Mouse (Mus musculus) stomach, embryonic 14.5 days (tissue): ENCODE measurements at regions not wholly inside any gene's neighbourhood (a gene's known extent, or its start where the extent isn't known, plus 50 kb on each side); places are given as distances from the start of the nearest gene placed in this dataset.

Source experiments
- ATAC-seq: fragments of 200-750 bp; cut with Nextera tagmentation; 2 replicates; pipeline ENCODE4 v1.8.0; 2017; ENCODE audit warnings: low read depth, moderate TSS enrichment; ENCODE audit not compliant: insufficient number of reproducible peaks, insufficient read depth, low FRiP score
- H3K27ac ChIP-seq: fragments of 300-500 bp; sonication (generic); 2 replicates; pipeline ENCODE4 v1.5.1; 2014; ENCODE audit warnings: mild to moderate bottlenecking, low read length, moderate library complexity, mixed read lengths
- H3K27me3 ChIP-seq: fragments of 300-500 bp; sonication (generic); 2 replicates; pipeline ENCODE4 v1.6.1; 2014; ENCODE audit warnings: low read length, control low read depth, mixed read lengths; ENCODE audit not compliant: control insufficient read depth, insufficient read depth
- H3K36me3 ChIP-seq: fragments of 300-500 bp; sonication (generic); 2 replicates; pipeline ENCODE4 v1.6.1; 2014; ENCODE audit warnings: mild to moderate bottlenecking, control low read depth, low read length, moderate library complexity, mixed read lengths; ENCODE audit not compliant: control insufficient read depth, insufficient read depth
- H3K4me1 ChIP-seq: fragments of 300-500 bp; sonication (generic); 2 replicates; pipeline ENCODE4 v1.6.1; 2014; ENCODE audit warnings: low read length, control low read depth, mixed read lengths; ENCODE audit not compliant: control insufficient read depth, insufficient read depth
- H3K4me2 ChIP-seq: fragments of 300-500 bp; sonication (generic); replicated peaks from 2 replicates; pipeline ENCODE4 v1.6.1; 2014; ENCODE audit warnings: low read depth, low read length, control low read depth
- H3K4me3 ChIP-seq: fragments of 300-500 bp; sonication (generic); 2 replicates; pipeline ENCODE4 v1.5.1; 2014; ENCODE audit warnings: low read depth, low read length, control low read depth
- H3K9ac ChIP-seq: fragments of 300-500 bp; sonication (generic); replicated peaks from 2 replicates; pipeline ENCODE4 v1.6.1; 2014; ENCODE audit warnings: low read depth, mild to moderate bottlenecking, control low read depth, low read length, moderate library complexity, mixed read lengths
- H3K9me3 ChIP-seq: fragments of 300-500 bp; sonication (generic); 2 replicates; pipeline ENCODE4 v1.6.1; 2016; ENCODE audit warnings: low read depth, low read length, control low read depth; ENCODE audit not compliant: control insufficient read depth
- WGBS: fragments of 180-500 bp; shearing (Covaris S2); extraction: QIAGEN DNeasy Blood & Tissue Kit; methylation state at CpG from one replicate; pipeline ENCODE4 v1.1.7; 2014; 5-methylcytosine and 5-hydroxymethylcytosine counted together

- H3K4me3 ChIP-seq: no peak overlapping the region
- H3K9me3 ChIP-seq: no peaks in the 10 kb centered on the region
- H3K36me3 ChIP-seq: no peaks in the 10 kb centered on the region
- ATAC-seq: no peak
- H3K4me1 ChIP-seq: no peaks in the 10 kb centered on the region
- WGBS: 88% methylated on average over 8 of the region's 8 CpGs
- H3K4me2 ChIP-seq: no peak overlapping the region
- H3K9ac ChIP-seq: no peak overlapping the region
- H3K27me3 ChIP-seq: no peaks in the 10 kb centered on the region
- no peak overlapping the region for H3K27ac ChIP-seq
These were observed 149.7 kb downstream of the 4933412E24Rik start for GRCm38 (mm10) chr15:59866701-59867100.

GRCm38 (mm10) chr15:59864746-59865499, 151.5 kb downstream of the 4933412E24Rik start:
- Histone ChIP-seq H3K4me1 (no peaks in the 10 kb centered on the region), H3K27me3 (no peaks in the 10 kb centered on the region), H3K4me3 (no peak overlapping the region), H3K4me2 (no peak overlapping the region), H3K9me3 (no peaks in the 10 kb centered on the region), H3K36me3 (no peaks in the 10 kb centered on the region), H3K9ac (no peak overlapping the region), H3K27ac (no peak overlapping the region)
- no peak for ATAC-seq
- WGBS: 43% methylated on average over 18 of the region's 18 CpGs

- Histone ChIP-seq H3K27ac (no peak overlapping the region), H3K9me3 (no peaks in the 10 kb centered on the region), H3K4me2 (no peak overlapping the region), H3K36me3 (no peaks in the 10 kb centered on the region), H3K4me1 (no peaks in the 10 kb centered on the region), H3K27me3 (no peaks in the 10 kb centered on the region), H3K4me3 (no peak overlapping the region), H3K9ac (no peak overlapping the region)
- ATAC-seq: no peak
- WGBS: 55% methylated on average over 12 of the region's 12 CpGs
These were observed 164.0 kb downstream of the 4933412E24Rik start for GRCm38 (mm10) chr15:59852271-59853000.

- 77% methylated on average over 7 of the region's 7 CpGs for WGBS
- H3K9me3 ChIP-seq: no peaks in the 10 kb centered on the region
- H3K4me3 ChIP-seq: no peak overlapping the region
- no peak overlapping the region for H3K4me2 ChIP-seq
- H3K4me1 ChIP-seq: no peaks in the 10 kb centered on the region
- no peak overlapping the region for H3K9ac ChIP-seq
- ATAC-seq: no peak
- no peak overlapping the region for H3K27ac ChIP-seq
- H3K36me3 ChIP-seq: no peaks in the 10 kb centered on the region
- no peaks in the 10 kb centered on the region for H3K27me3 ChIP-seq
These were observed 171.2 kb downstream of the 4933412E24Rik start for GRCm38 (mm10) chr15:59845158-59845739.

GRCm38 (mm10) chr15:59836631-59837030, 179.8 kb downstream of the 4933412E24Rik start:
- Histone ChIP-seq H3K4me1 (no peaks in the 10 kb centered on the region), H3K4me2 (no peak overlapping the region), H3K36me3 (no peaks in the 10 kb centered on the region), H3K4me3 (no peak overlapping the region), H3K9ac (no peak overlapping the region), H3K9me3 (no peaks in the 10 kb centered on the region), H3K27me3 (no peaks in the 10 kb centered on the region), H3K27ac (no peak overlapping the region)
- 74% methylated on average over 5 of the region's 5 CpGs for WGBS
- no peak for ATAC-seq

GRCm38 (mm10) chr15:59833232-59833631, 183.2 kb downstream of the 4933412E24Rik start:
- Histone ChIP-seq H3K9me3 (no peaks in the 10 kb centered on the region), H3K9ac (no peak overlapping the region), H3K4me2 (no peak overlapping the region), H3K27me3 (no peaks in the 10 kb centered on the region), H3K4me1 (0 out of 2 replicates have a peak, but pooled peaks cover under 1% of the 10 kb centered on the region), H3K27ac (no peak overlapping the region), H3K4me3 (no peak overlapping the region), H3K36me3 (no peaks in the 10 kb centered on the region)
- no peak for ATAC-seq
- WGBS: 86% methylated on average over 3 of the region's 3 CpGs

GRCm38 (mm10) chr15:59831481-59831880, 184.9 kb downstream of the 4933412E24Rik start:
- ATAC-seq: no peak
- no peaks in the 10 kb centered on the region for H3K27me3 ChIP-seq
- 82% methylated on average over 2 of the region's 2 CpGs for WGBS
- H3K4me2 ChIP-seq: no peak overlapping the region
- no peak overlapping the region for H3K4me3 ChIP-seq
- no peaks in the 10 kb centered on the region for H3K9me3 ChIP-seq
- no peak overlapping the region for H3K9ac ChIP-seq
- peaks cover 7% of the 10 kb centered on the region; the same call in 1 of the 2 replicates for H3K4me1 ChIP-seq
- H3K27ac ChIP-seq: no peak overlapping the region
- no peaks in the 10 kb centered on the region for H3K36me3 ChIP-seq

- WGBS: 79% methylated on average over 17 of the region's 17 CpGs
- H3K9ac ChIP-seq: no peak overlapping the region
- H3K27ac ChIP-seq: no peak overlapping the region
- H3K27me3 ChIP-seq: no peaks in the 10 kb centered on the region
- H3K4me3 ChIP-seq: no peak overlapping the region
- no peaks in the 10 kb centered on the region for H3K36me3 ChIP-seq
- H3K4me1 ChIP-seq: peaks cover 13% of the 10 kb centered on the region
- ATAC-seq: no peak
- no peaks in the 10 kb centered on the region for H3K9me3 ChIP-seq
- no peak overlapping the region for H3K4me2 ChIP-seq
These were observed 185.6 kb downstream of the 4933412E24Rik start for GRCm38 (mm10) chr15:59830553-59831462.
